Mouse (Mus musculus) neural tube, embryonic 14.5 days (tissue): Measurements from ENCODE around the gene Rragd. TPM values are rescaled to one million over a fixed set of nuclear protein-coding genes. Genes with fewer than 3 reads are reported as not detected.
"Not testable (repeated sequence)": the region's sequence is repeated elsewhere in the genome, so short reads cannot be mapped to it uniquely, and the experiment has no call there.

Experiments used
- ATAC-seq: fragments of 200-750 bp; cut with Nextera tagmentation; 2 replicates; pipeline ENCODE4 v1.8.0; 2017; ENCODE audit warnings: low read depth, mild to moderate bottlenecking, moderate TSS enrichment, moderate library complexity
- H3K27ac ChIP-seq: fragments of 300-500 bp; sonication (generic); 2 replicates; pipeline ENCODE4 v1.5.1; 2014; ENCODE audit warnings: low read depth, mild to moderate bottlenecking, control low read depth, low read length, moderate library complexity, mixed read lengths
- H3K27me3 ChIP-seq: fragments of 300-500 bp; sonication (generic); 2 replicates; pipeline ENCODE4 v1.6.1; 2014; ENCODE audit warnings: low read length; ENCODE audit not compliant: control insufficient read depth, insufficient read depth
- H3K36me3 ChIP-seq: fragments of 300-500 bp; sonication (generic); 2 replicates; pipeline ENCODE4 v1.6.1; 2014; ENCODE audit warnings: low read length, mixed read lengths; ENCODE audit not compliant: control insufficient read depth, insufficient read depth
- H3K4me1 ChIP-seq: fragments of 300-500 bp; sonication (generic); 2 replicates; pipeline ENCODE4 v1.6.1; 2014; ENCODE audit warnings: low read length; ENCODE audit not compliant: control insufficient read depth, insufficient read depth
- H3K4me2 ChIP-seq: fragments of 300-500 bp; sonication (generic); 2 replicates; pipeline ENCODE4 v1.6.1; 2014; ENCODE audit warnings: mild to moderate bottlenecking, low read depth, low read length, control low read depth
- H3K4me3 ChIP-seq: fragments of 300-500 bp; sonication (generic); 2 replicates; pipeline ENCODE4 v1.5.1; 2014; ENCODE audit warnings: low read depth, low read length, control low read depth, mixed read lengths
- H3K9ac ChIP-seq: fragments of 300-500 bp; sonication (generic); replicated peaks from 2 replicates; pipeline ENCODE4 v1.6.1; 2014; ENCODE audit warnings: low read depth, mild to moderate bottlenecking, control low read depth, low read length, mixed read lengths
- H3K9me3 ChIP-seq: fragments of 300-500 bp; sonication (generic); 2 replicates; pipeline ENCODE4 v1.6.1; 2016; ENCODE audit warnings: low read length; ENCODE audit not compliant: control insufficient read depth
- WGBS: fragments of 180-500 bp; shearing (Covaris S2); extraction: QIAGEN DNeasy Blood & Tissue Kit; methylation state at CpG from one replicate; pipeline ENCODE4 v1.1.7; 2014; 5-methylcytosine and 5-hydroxymethylcytosine counted together
- polyA plus RNA-seq: library from polyadenylated mRNA; unstranded; fragments of >200 nt; fragmentation: Nextera tagmentation; extraction: Ambion mirVana; gene quantifications from 2 replicates; pipeline ENCODE4 v1.2.1, GENCODE M21; 2014

The Rragd gene
- polyA plus RNA-seq, 1 experiment from 2014 or later, result 58.7 TPM

GRCm38 (mm10) chr4:32997571-32997970 lies 14.7 kb downstream of the Rragd start:
- Histone ChIP-seq H3K36me3 (no peaks in the 10 kb centered on the region), H3K4me1 (no peaks in the 10 kb centered on the region), H3K4me3 (no peak overlapping the region), H3K9ac (no peak overlapping the region), H3K27me3 (no peaks in the 10 kb centered on the region), H3K27ac (no peak overlapping the region), H3K9me3 (no peaks in the 10 kb centered on the region), H3K4me2 (no peak overlapping the region)
- 89% methylated on average over 5 of the region's 5 CpGs for WGBS
- no peak for ATAC-seq

- H3K27me3 ChIP-seq, result no peaks in the 10 kb centered on the region
- no peak overlapping the region for H3K27ac ChIP-seq
- 97% methylated on average over 8 of the region's 8 CpGs for WGBS
- H3K9me3 ChIP-seq, result no peaks in the 10 kb centered on the region
- H3K36me3 ChIP-seq, result no peaks in the 10 kb centered on the region; the same call in 1 of the 2 replicates
- H3K4me3 ChIP-seq, result no peak overlapping the region
- no peak for ATAC-seq
- no peak overlapping the region for H3K4me2 ChIP-seq
- no peaks in the 10 kb centered on the region for H3K4me1 ChIP-seq
- H3K9ac ChIP-seq, result no peak overlapping the region
Measured at GRCm38 (mm10) chr4:32998996-32999395, 16.2 kb downstream of the Rragd start.

DNA sequence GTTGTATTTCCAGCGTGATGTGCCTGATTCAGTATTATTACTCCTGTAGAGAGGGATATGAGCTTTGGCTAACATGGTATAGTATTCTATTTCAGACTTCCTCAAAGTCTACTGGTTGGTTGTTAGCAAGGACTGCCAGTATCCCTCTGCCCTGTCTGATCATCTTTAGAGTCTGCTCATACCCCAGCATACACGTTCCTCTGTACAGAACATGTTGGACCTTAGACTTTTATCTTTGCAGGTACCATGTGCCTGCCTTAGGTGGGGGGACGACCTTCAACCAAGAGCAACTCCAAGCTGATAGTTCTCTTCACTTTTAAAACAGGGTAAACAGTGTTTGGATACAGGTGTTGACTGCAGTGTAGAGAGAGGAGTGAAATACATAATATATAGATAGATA lies 19.2 kb downstream of the Rragd start:
- Histone ChIP-seq H3K27me3 (no peaks in the 10 kb centered on the region), H3K4me3 (no peak overlapping the region), H3K4me2 (no peak overlapping the region), H3K4me1 (no peaks in the 10 kb centered on the region), H3K9me3 (no peaks in the 10 kb centered on the region), H3K27ac (no peak overlapping the region), H3K9ac (no peak overlapping the region), H3K36me3 (peaks cover 7% of the 10 kb centered on the region)
- ATAC-seq, result no peak
- whole genome bisulfite sequencing, result 83% methylated on average over 3 of the region's 3 CpGs

GRCm38 (mm10) chr4:33005595-33006470 lies 23.0 kb downstream of the Rragd start:
- not testable (repeated sequence) for H3K27ac ChIP-seq, ATAC-seq, H3K9ac ChIP-seq, H3K4me2 ChIP-seq, H3K27me3 ChIP-seq, H3K4me1 ChIP-seq, H3K9me3 ChIP-seq, H3K4me3 ChIP-seq
- H3K36me3 ChIP-seq, result peaks cover 13% of the 10 kb centered on the region
- WGBS, result 93% methylated on average over 10 of the region's 10 CpGs

DNA sequence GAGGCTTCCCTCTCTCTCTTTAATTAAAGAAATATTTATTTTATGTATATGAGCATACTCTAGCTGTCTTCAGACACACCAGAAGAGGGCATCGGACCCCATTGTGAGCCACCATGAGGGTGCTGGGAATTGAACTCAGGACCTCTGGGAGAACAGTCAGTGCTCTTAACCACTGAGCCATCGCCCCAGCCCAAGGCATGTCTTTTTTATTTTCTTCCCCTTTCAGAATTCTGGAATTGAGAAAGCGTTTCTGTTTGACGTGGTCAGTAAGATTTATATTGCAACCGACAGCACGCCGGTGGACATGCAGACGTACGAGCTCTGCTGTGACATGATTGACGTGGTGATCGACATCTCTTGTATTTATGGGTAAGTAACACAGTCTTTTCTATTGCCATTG lies 24.0 kb downstream of the Rragd start:
- Histone ChIP-seq H3K9ac (no peak overlapping the region), H3K4me1 (no peaks in the 10 kb centered on the region), H3K36me3 (peaks cover 13% of the 10 kb centered on the region), H3K4me2 (no peak overlapping the region), H3K9me3 (no peaks in the 10 kb centered on the region), H3K27me3 (no peaks in the 10 kb centered on the region), H3K27ac (no peak overlapping the region), H3K4me3 (no peak overlapping the region)
- ATAC-seq, result no peak
- WGBS, result 89% methylated on average over 11 of the region's 11 CpGs

- Histone ChIP-seq H3K4me1 (no peaks in the 10 kb centered on the region), H3K27ac (no peak overlapping the region), H3K4me3 (no peak overlapping the region), H3K4me2 (no peak overlapping the region), H3K9ac (no peak overlapping the region), H3K27me3 (no peaks in the 10 kb centered on the region), H3K36me3 (peaks cover 13% of the 10 kb centered on the region), H3K9me3 (no peaks in the 10 kb centered on the region)
- WGBS, result 95% methylated on average over 9 of the region's 9 CpGs
- ATAC-seq, result no peak
Measured at GRCm38 (mm10) chr4:33007443-33008217, 24.8 kb downstream of the Rragd start.

- no peak overlapping the region for H3K27ac ChIP-seq
- 97% methylated on average over 1 of the region's 1 CpGs for WGBS
- no peak overlapping the region for H3K4me2 ChIP-seq
- H3K9ac ChIP-seq, result no peak overlapping the region
- no peaks in the 10 kb centered on the region for H3K9me3 ChIP-seq
- no peaks in the 10 kb centered on the region for H3K4me1 ChIP-seq
- no peak overlapping the region for H3K4me3 ChIP-seq
- no peaks in the 10 kb centered on the region for H3K27me3 ChIP-seq
- no peak for ATAC-seq
- peaks cover 13% of the 10 kb centered on the region for H3K36me3 ChIP-seq
Measured at GRCm38 (mm10) chr4:33010078-33010477, 27.2 kb downstream of the Rragd start.

DNA sequence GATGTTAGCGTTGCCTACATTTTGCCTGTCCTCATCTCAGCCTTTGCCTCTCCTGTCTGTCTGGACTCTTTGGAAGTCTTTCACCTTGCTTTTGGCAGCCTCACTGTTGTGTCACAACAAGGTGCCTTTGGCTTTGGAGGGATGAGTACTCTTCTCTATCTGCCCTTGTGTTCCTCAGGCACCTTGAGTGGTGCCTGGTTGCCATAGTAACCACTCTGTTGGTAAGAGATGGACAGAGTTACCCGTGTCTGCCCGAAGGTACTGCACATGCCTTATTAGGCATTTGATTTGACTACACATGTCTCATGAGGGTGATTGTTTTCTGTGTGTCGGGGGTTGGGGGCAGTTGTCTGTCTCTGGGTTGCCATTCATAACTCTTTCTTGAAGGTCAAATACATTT lies 29.6 kb downstream of the Rragd start:
- no peak overlapping the region for H3K4me2 ChIP-seq
- H3K27me3 ChIP-seq, result no peaks in the 10 kb centered on the region
- no peaks in the 10 kb centered on the region for H3K9me3 ChIP-seq
- no peak overlapping the region for H3K9ac ChIP-seq
- 0 out of 2 replicates have a peak, but pooled peaks cover 2% of the 10 kb centered on the region for H3K36me3 ChIP-seq
- H3K4me3 ChIP-seq, result no peak overlapping the region
- H3K4me1 ChIP-seq, result no peaks in the 10 kb centered on the region
- no peak for ATAC-seq
- 74% methylated on average over 4 of the region's 4 CpGs for WGBS
- H3K27ac ChIP-seq, result no peak overlapping the region
